Mouse (Mus musculus) heart, postnatal 14 days (tissue): ENCODE data around the gene Tnnc1. TPM values are rescaled to one million over a fixed set of nuclear protein-coding genes. Genes with fewer than 3 reads are reported as not detected.

ENCODE experiments used
- DNase-seq, 2 experiments: peaks; one replicate each; pipeline ENCODE4 v3.0.0; 2021 to 2022
- intact Hi-C: fragments of 180-260 bp; cut with DNase I; formaldehyde crosslinking; loops from one replicate; pipeline ENCODE4 v1.15.1; 2025
- total RNA-seq, 2 experiments: library from RNA; stranded (reverse); gene quantifications; 2 replicates each; pipeline ENCODE4 v1.2.3; 2021

Tnnc1 gene
- total RNA-seq, 2 experiments from 2014 or later = 4,401 to 4,949 TPM

DNA sequence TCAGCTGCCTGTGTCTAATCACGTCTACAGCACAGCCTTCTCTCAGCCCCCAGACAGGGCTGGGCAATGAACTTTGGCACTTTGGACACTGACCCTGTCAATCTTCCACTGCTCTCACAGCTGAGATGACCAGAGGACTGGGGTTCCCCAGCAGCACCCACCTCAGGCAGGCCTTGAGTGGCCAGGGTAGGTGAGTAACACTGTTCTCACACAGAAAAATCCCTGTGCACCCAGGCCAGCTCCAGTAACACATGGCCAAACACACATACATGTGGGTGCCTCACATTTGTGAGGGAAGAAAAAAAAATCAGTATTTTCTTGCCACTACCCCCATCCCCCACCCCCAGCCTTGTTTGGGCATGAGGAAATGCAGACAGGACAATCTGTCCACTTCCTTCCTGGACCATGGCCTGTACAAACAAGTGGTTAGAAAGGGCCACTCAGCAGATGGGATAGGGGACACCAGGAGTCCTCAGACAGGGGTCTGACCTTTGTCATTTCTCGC is 25.3 kb upstream of the Tnnc1 start:
- DNase-seq = no peak
- intact Hi-C loops = no loop called here

GRCm38 (mm10) chr14:31183541-31183940 is 24.6 kb upstream of the Tnnc1 start:
- intact Hi-C loops = no loop called here
- no peak for DNase-seq

GRCm38 (mm10) chr14:31184195-31184594 is 23.9 kb upstream of the Tnnc1 start:
- no peak for DNase-seq
- intact Hi-C loops = no loop called here

- intact Hi-C loops = no loop called here
- peak; percentile 57 to 62 for DNase-seq
Measured at GRCm38 (mm10) chr14:31186656-31187055, 21.5 kb upstream of the Tnnc1 start.

DNA sequence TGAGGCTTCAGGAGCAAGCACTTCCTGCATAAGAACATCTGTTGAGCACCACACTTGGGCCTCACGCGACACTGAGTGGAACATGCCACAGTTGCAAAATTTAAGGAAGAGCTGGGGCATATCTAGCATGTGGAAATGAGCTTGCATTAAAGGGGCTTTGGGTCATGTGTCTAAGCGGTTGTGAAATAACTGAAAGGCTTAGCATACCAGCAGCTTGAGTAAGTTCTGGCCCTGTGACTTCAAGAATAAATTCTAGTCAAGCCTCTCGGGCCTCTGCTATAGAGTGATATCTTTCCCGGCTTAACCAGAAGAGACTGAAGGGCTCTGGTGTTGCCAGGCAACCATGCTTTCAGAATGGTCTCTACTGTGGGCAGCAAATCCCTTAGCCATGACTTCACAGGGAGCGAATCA is 19.3 kb upstream of the Tnnc1 start:
- DNase-seq = no peak
- intact Hi-C loops = no loop called here

DNA sequence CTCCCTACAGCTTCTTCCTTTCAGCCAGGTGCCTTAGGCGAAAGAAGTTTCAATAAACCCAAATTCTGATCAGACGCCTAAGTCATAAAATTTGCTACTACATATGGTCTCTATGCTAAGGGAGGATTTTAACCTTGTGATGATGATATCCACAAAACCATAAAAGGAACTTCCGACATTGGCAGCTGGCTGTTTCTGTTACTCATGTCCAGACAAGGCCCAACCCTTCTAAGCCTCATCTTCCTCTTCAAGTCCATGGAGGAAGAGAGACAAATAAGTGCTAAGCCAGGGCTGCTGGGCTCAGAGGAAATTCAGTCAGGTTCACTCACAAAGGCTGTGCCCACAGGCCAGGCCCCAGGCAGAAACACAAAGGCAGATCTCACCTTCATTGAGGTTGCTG is 18.8 kb upstream of the Tnnc1 start:
- intact Hi-C loops = no loop called here
- no peak for DNase-seq

GRCm38 (mm10) chr14:31191936-31192335 is 16.2 kb upstream of the Tnnc1 start:
- intact Hi-C loops = no loop called here
- DNase-seq = no peak

- intact Hi-C loops = loop anchor here (2.0 kb wide), 1 partner anchor 63 kb away; the partner anchor contains the start of gene Nt5dc2
- no peak for DNase-seq
Measured at GRCm38 (mm10) chr14:31193791-31194190, 14.3 kb upstream of the Tnnc1 start.

GRCm38 (mm10) chr14:31194441-31194840 is 13.7 kb upstream of the Tnnc1 start:
- no peak for DNase-seq
- intact Hi-C loops = loop anchor here (2.0 kb wide), 1 partner anchor 64 kb away; the partner anchor contains the start of gene Nt5dc2

GRCm38 (mm10) chr14:31194891-31195513 is 13.1 kb upstream of the Tnnc1 start:
- intact Hi-C loops = loop anchor here (2.0 kb wide), 1 partner anchor 64 kb away; the partner anchor contains the start of gene Nt5dc2
- DNase-seq = peak; percentile 83 to 87

GRCm38 (mm10) chr14:31195521-31195920 is 12.6 kb upstream of the Tnnc1 start:
- DNase-seq = no peak
- intact Hi-C loops = loop anchor here (2.0 kb wide), 1 partner anchor 65 kb away; the partner anchor contains the start of gene Nt5dc2

- peak in 1 of 2 experiments; percentile 58 for DNase-seq
- intact Hi-C loops = loop anchor here (2.0 kb wide), 1 partner anchor 65 kb away; the partner anchor contains the start of gene Nt5dc2
Measured at GRCm38 (mm10) chr14:31195968-31196367, 12.1 kb upstream of the Tnnc1 start.

- peak in 1 of 2 experiments; percentile 56 for DNase-seq
- intact Hi-C loops = no loop called here
Measured at GRCm38 (mm10) chr14:31197547-31198516, 10.3 kb upstream of the Tnnc1 start.

GRCm38 (mm10) chr14:31199599-31199998 is 8.5 kb upstream of the Tnnc1 start:
- intact Hi-C loops = no loop called here
- no peak for DNase-seq

- intact Hi-C loops = no loop called here
- DNase-seq = no peak
Measured at GRCm38 (mm10) chr14:31200038-31200437, 8.1 kb upstream of the Tnnc1 start.

GRCm38 (mm10) chr14:31204844-31205243 is 3.3 kb upstream of the Tnnc1 start:
- intact Hi-C loops = loop anchor here (5.0 kb wide), 1 partner anchor 132 kb away; the partner anchor contains the start of gene Capn7
- DNase-seq = no peak

GRCm38 (mm10) chr14:31205244-31205561 is 2.9 kb upstream of the Tnnc1 start:
- DNase-seq = no peak
- intact Hi-C loops = loop anchor here (5.0 kb wide), 1 partner anchor 132 kb away; the partner anchor contains the start of gene Capn7

DNA sequence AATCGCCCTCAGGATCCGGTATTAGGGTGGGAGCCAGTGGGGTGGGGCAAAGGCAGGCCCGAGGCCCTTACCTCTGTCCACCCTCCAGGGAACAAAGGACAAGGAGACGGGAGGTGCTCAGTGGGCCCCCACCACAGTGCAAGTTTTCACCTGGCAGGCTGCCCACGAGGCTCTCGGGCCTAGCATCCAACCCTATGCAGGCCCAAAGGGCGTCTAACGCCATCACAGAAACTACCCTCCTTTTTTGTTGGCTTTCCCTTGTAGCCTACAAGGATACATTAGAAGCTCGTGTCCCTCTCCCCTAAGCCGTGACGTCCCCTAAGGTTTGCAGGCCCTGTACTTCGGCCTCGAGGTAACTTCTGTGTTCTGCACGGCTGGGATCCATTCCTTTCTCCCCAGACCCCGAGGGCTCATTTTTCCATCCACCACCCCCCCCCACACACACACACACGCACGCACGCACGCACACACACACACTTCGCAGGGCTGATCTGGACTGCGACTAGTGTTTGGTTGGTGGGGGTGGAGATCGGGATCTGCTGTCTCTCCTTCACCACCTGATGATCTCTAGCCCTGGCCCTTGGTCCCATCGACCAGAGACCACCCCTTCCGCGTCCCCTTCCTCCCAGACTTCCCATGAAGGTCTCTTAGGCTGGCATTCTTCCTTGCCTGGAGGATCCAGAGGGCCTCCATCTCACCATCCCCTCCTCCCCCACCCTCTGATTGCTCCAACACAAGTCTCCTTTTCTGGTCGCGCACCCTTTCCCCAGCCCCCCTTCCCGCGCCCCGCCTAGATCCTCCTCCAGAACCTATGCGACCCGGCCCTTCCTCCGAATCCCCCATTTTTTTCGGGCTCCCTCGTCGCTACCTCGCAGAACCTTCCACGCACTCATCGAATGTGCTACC is 2.3 kb upstream of the Tnnc1 start:
- intact Hi-C loops = loop anchor here (5.0 kb wide), 1 partner anchor 131 kb away; the partner anchor contains the start of gene Capn7
- DNase-seq = peak; percentile 69 to 70

DNA sequence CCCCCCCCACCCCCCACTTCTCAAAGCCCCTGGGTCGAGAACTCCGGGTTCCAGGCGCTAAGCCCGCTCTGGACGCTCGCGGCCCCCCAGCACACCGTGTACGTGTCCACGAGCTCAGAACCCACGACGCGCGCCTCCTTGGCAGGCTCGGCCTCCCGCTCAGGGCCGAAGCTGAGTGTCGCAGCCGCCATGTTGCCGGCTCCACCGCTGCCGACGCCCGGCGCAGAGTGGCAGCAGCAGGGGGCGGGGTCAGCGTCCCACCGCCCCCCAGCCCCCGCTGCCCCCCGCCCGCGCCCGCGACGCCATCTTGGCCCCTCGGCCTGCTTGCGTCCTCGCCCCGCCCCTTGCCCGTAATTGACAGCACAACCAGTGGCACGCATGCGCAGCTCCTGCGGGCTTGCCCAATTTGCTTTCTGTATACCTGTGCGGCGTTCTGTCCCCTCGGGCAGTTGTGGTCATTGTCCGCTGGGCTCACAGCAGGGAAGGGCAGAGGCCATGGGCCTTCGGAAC is 1.6 kb upstream of the Tnnc1 start:
- DNase-seq = peak; percentile 97 to 98
- intact Hi-C loops = loop anchor here (5.0 kb wide), 1 partner anchor 131 kb away; the partner anchor contains the start of gene Capn7
